ENCODE assay signal across 14 mouse cellular contexts in the genomic region with DNA sequence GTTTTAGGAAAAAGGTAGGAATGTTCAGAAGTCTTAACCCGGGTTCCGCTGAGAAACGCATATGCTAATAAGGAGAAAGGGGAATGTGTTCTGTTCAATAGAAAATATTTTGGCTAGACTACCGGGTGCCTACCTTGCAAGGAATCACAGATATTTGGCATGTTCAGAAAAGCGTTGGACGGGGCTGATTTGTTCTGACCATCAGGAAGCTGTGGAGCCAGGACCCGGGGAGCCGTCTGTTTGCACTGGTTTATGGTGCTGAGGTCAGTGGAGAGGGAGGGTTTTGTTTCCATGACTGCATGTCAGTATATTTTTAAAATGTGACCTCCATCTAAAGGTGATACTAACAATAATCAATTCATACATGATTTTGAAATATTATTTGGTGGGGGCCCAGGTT. TPM values are rescaled to one million over a fixed set of nuclear protein-coding genes. Genes with fewer than 3 reads are reported as not detected.
DNase-seq lines count a peak whose midpoint lies in the region; ATAC-seq and TF ChIP-seq lines count a peak whose summit lies in the region.
"Had no signal": no experiment of that assay in that cellular context is flagged by ENCODE, and none has a peak within 500 bp of the region (broad histone marks: within the 10 kb centered on the region; RNA-seq: fewer than 3 reads in every experiment).

No protein-coding gene starts in this region.

- peaks cover 40% of the 10 kb centered on the region for H3K4me1 ChIP-seq in embryonic facial prominence, embryonic 10.5 days
- 0 out of 2 replicates have a peak, but pooled peaks cover 3% of the 10 kb centered on the region for H3K4me1 ChIP-seq in forebrain, postnatal 0 days (ENCODE audit: insufficient read depth)
- H3K4me1 ChIP-seq in midbrain, embryonic 12.5 days: peaks cover 45% of the 10 kb centered on the region
- H3K4me1 ChIP-seq: megakaryocyte, embryonic 14.5 days had no signal

- H3K4me3 ChIP-seq in embryonic facial prominence, embryonic 10.5 days: no peak overlapping the region
- no peak overlapping the region for H3K4me3 ChIP-seq in forebrain, postnatal 0 days (ENCODE audit: low read depth, low read length)
- no peak overlapping the region for H3K4me3 ChIP-seq in midbrain, embryonic 12.5 days
- H3K4me3 ChIP-seq: megakaryocyte, embryonic 14.5 days had no signal

- DNase-seq in heart, adult 11 months: peak; percentile 76
- no peak for DNase-seq in heart, adult 9 months (ENCODE audit: low spot score in 2 of 2)
- no peak for DNase-seq in embryonic facial prominence, embryonic 10.5 days (ENCODE audit: low spot score)
- DNase-seq in forebrain, postnatal 0 days: no peak
- DNase-seq in c-Kit-positive CD71-positive TER-119-positive erythroid progenitor cells, embryonic 14.5 days (ENCODE audit: low spot score): no peak
- no peak for DNase-seq in thymus, postnatal 14 days
- no peak for DNase-seq in left cerebral cortex, adult 18-20 months (ENCODE audit: low spot score in 2 of 2)
- DNase-seq: adrenal gland, postnatal 10 days; B cell, adult 2 months; heart, postnatal 14 days; kidney, postnatal 10 days had no signal

- peak overlapping the region; percentile 23; the same call in 1 of the 2 replicates for H3K4me2 ChIP-seq in forebrain, postnatal 0 days (ENCODE audit: low read depth)
- H3K4me2 ChIP-seq in midbrain, embryonic 12.5 days (replicated peaks): peak overlapping the region; percentile 31
- H3K4me2 ChIP-seq: liver, embryonic 11.5 days had no signal

- no peaks in the 10 kb centered on the region for H3K36me3 ChIP-seq in embryonic facial prominence, embryonic 10.5 days (replicated peaks)
- no peaks in the 10 kb centered on the region for H3K36me3 ChIP-seq in forebrain, postnatal 0 days (ENCODE audit: insufficient read depth)
- H3K36me3 ChIP-seq in midbrain, embryonic 12.5 days: no peaks in the 10 kb centered on the region

- no peak for TF ChIP-seq CTCF in forebrain, postnatal 0 days (IDR thresholded peaks at IDR 0.05; ENCODE audit: low read depth)

- peak; percentile 54; the same call in 1 of the 2 replicates for ATAC-seq in forebrain, postnatal 0 days
- ATAC-seq in midbrain, embryonic 12.5 days (ENCODE audit: low FRiP score, low read depth): peak; percentile 45; the same call in 1 of the 2 replicates

- no peaks in the 10 kb centered on the region for H3K9me3 ChIP-seq in embryonic facial prominence, embryonic 10.5 days
- no peaks in the 10 kb centered on the region for H3K9me3 ChIP-seq in forebrain, postnatal 0 days (ENCODE audit: low read length)
- H3K9me3 ChIP-seq in midbrain, embryonic 12.5 days: no peaks in the 10 kb centered on the region

- 71% methylated on average over 8 of the region's 8 CpGs for WGBS in embryonic facial prominence, embryonic 10.5 days
- 17% methylated on average over 8 of the region's 8 CpGs for WGBS in forebrain, postnatal 0 days
- 51% methylated on average over 8 of the region's 8 CpGs for WGBS in midbrain, embryonic 12.5 days

- peak overlapping the region; percentile 65 for H3K27ac ChIP-seq in embryonic facial prominence, embryonic 10.5 days (replicated peaks)
- H3K27ac ChIP-seq in forebrain, postnatal 0 days (ENCODE audit: low read depth, low read length): peak overlapping the region; percentile 48; the same call in 1 of the 2 replicates
- peak overlapping the region; percentile 84 for H3K27ac ChIP-seq in midbrain, embryonic 12.5 days (replicated peaks)

- H3K27me3 ChIP-seq in embryonic facial prominence, embryonic 10.5 days (replicated peaks; ENCODE audit: low read depth, poor library complexity, severe bottlenecking): no peaks in the 10 kb centered on the region
- no peaks in the 10 kb centered on the region for H3K27me3 ChIP-seq in forebrain, postnatal 0 days (ENCODE audit: insufficient read depth, low read length)
- no peaks in the 10 kb centered on the region for H3K27me3 ChIP-seq in midbrain, embryonic 12.5 days
- H3K27me3 ChIP-seq: megakaryocyte, embryonic 14.5 days had no signal

- no peak overlapping the region for H3K9ac ChIP-seq in forebrain, postnatal 0 days
- H3K9ac ChIP-seq in midbrain, embryonic 12.5 days (replicated peaks): 0 out of 2 replicates have a peak overlapping the region, but pooled peaks have one; percentile 15

RNA-seq across cellular contexts. Expression of a gene that starts 43.5 kb away (rescaled TPM):
- 2.2 and 2.7 TPM in 2 replicates for polyA plus RNA-seq in embryonic facial prominence, embryonic 10.5 days (2016; fragmentation: Nextera tagmentation; extraction: Ambion mirVana)
- total RNA-seq in forebrain, postnatal 0 days (2014; rRNA removed): 15.4 and 28.3 TPM in 2 replicates
- 11.7 and 16.6 TPM in 2 replicates for polyA plus RNA-seq in forebrain, postnatal 0 days (2015; fragmentation: Nextera tagmentation; extraction: Ambion mirVana)
- polyA plus RNA-seq in midbrain, embryonic 12.5 days (2016; fragmentation: Nextera tagmentation; extraction: Ambion mirVana): 30.0 TPM in 2 replicates
- 10 to 100 TPM; 18.5 to 22.3 TPM for total RNA-seq in left cerebral cortex, adult 18-20 months (2021)
